Comparison of ENCODE assay signal across 8 mouse cellular contexts in genomic region chr7:82869231-82870147, GRCm38 (mm10). TPM values are rescaled to one million over a fixed set of nuclear protein-coding genes. Genes with fewer than 3 reads are reported as not detected.
DNase-seq lines count a peak whose midpoint lies in the region; ATAC-seq and TF ChIP-seq lines count a peak whose summit lies in the region.

No protein-coding gene starts in this region.

- peak overlapping the region; percentile 75 for H3K4me2 ChIP-seq in hindbrain, embryonic 16.5 days (ENCODE audit: low read length)

- no peak for ATAC-seq in hindbrain, embryonic 16.5 days
- no peak for ATAC-seq in granulocyte monocyte progenitor cell, adult 5-6 weeks (replicated peaks; ENCODE audit: poor library complexity, severe bottlenecking)

- H3K36me3 ChIP-seq in hindbrain, embryonic 16.5 days (ENCODE audit: control insufficient read depth, insufficient read depth, low read length), result peaks cover 4% of the 10 kb centered on the region; the same call in 1 of the 2 replicates

- WGBS in hindbrain, embryonic 16.5 days, result 1% methylated on average over 56 of the region's 56 CpGs

- DNase-seq in R1 (ENCODE audit: low read depth, low spot score), result peak; percentile 55
- DNase-seq in cerebellum, adult 9-11 months, result peak; percentile 65
- DNase-seq in frontal cortex, postnatal 36 days (ENCODE audit: low spot score in 2 of 2), result peak; percentile 40 to 48
- DNase-seq in left cerebral cortex, adult 2 months (ENCODE audit: extremely low spot score in 1 of 2, low spot score in 2 of 2), result peak; percentile 58 to 67
- peak; percentile 42 for DNase-seq in lung, postnatal 14 days
- peak; percentile 61 for DNase-seq in right cerebral cortex, postnatal 25 days

- no peaks in the 10 kb centered on the region for H3K9me3 ChIP-seq in hindbrain, embryonic 16.5 days (ENCODE audit: control insufficient read depth, low read length)

- no peaks in the 10 kb centered on the region for H3K27me3 ChIP-seq in hindbrain, embryonic 16.5 days (replicated peaks; ENCODE audit: control insufficient read depth, insufficient read depth, low read length)

- peaks cover 16% of the 10 kb centered on the region for H3K4me1 ChIP-seq in hindbrain, embryonic 16.5 days (ENCODE audit: control insufficient read depth, insufficient read depth, low read depth, low read length)

- peak overlapping the region; percentile 100 for H3K27ac ChIP-seq in hindbrain, embryonic 16.5 days (ENCODE audit: low read depth, low read length)
- H3K27ac ChIP-seq in left cerebral cortex, adult 2 months, result peak overlapping the region; percentile 100

- intact Hi-C loops in left cerebral cortex, adult 2 months (cut with DNase I), result loop anchor here (5.0 kb wide), 2 partner anchors 273 to 293 kb away; no protein-coding TSS in a partner anchor

- no peak for TF ChIP-seq CTCF in left cerebral cortex, adult 2 months (IDR thresholded peaks at IDR 0.05)

- peak overlapping the region; percentile 94 for H3K9ac ChIP-seq in hindbrain, embryonic 16.5 days (ENCODE audit: low read depth, low read length)

- H3K4me3 ChIP-seq in hindbrain, embryonic 16.5 days (ENCODE audit: low read length), result peak overlapping the region; percentile 93
- peak overlapping the region; percentile 100 for H3K4me3 ChIP-seq in left cerebral cortex, adult 2 months

RNA-seq across cellular contexts. Expression of gene Mex3b, which starts 2.4 kb away (rescaled TPM):
- polyA plus RNA-seq in hindbrain, embryonic 16.5 days (2015; fragmentation: Nextera tagmentation; extraction: Ambion mirVana), result 20.7 and 21.6 TPM in 2 replicates
- 10 to 100 TPM; 18.3 to 24.4 TPM for total RNA-seq in left cerebral cortex, adult 2 months (2021)
- 2.0 and 2.4 TPM in 2 replicates for total RNA-seq in granulocyte monocyte progenitor cell, adult 5-6 weeks (2014; fragmentation: Nextera tagmentation)
- total RNA-seq in granulocyte monocyte progenitor cell, adult 5-6 weeks (2017), result 4.2 TPM in 2 replicates
